In the genomic region with DNA sequence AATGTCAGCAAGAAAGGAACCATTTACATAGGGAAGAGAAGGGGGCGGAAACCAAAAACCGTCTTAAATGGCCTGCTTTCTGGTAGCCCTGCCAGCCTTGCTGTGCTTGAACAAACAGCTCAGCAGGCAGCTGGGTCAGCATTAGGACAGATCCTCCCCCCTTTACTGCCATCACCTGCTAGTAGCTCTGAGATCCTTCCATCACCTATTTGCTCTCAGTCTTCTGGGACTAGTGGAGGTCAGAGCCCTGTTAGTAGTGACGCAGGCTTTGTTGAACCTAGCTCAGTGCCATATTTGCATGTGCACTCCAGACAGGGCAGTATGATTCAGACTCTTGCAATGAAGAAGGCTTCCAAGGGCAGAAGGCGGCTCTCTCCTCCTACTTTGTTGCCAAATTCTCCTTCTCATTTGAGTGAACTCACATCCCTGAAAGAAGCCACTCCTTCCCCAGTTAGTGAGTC, we compare ENCODE assay signal across 11 mouse cellular contexts. TPM values are rescaled to one million over a fixed set of nuclear protein-coding genes. Genes with fewer than 3 reads are reported as not detected.
DNase-seq lines count a peak whose midpoint lies in the region; ATAC-seq and TF ChIP-seq lines count a peak whose summit lies in the region.
"Had no signal": no experiment of that assay in that cellular context is flagged by ENCODE, and none has a peak within 500 bp of the region (broad histone marks: within the 10 kb centered on the region; RNA-seq: fewer than 3 reads in every experiment).

No protein-coding gene starts in this region.

- 46% methylated on average over 4 of the region's 4 CpGs for WGBS in kidney, postnatal 0 days
- WGBS in neural tube, embryonic 11.5 days = 13% methylated on average over 4 of the region's 4 CpGs
- 48% methylated on average over 4 of the region's 4 CpGs for WGBS in kidney, embryonic 15.5 days

- H3K4me2 ChIP-seq in kidney, postnatal 0 days (ENCODE audit: low read length) = no peak overlapping the region
- no peak overlapping the region for H3K4me2 ChIP-seq in neural tube, embryonic 11.5 days (ENCODE audit: low read depth)
- H3K4me2 ChIP-seq in kidney, embryonic 15.5 days = no peak overlapping the region
- H3K4me2 ChIP-seq: lung, embryonic 14.5 days had no signal

- no peaks in the 10 kb centered on the region for H3K9me3 ChIP-seq in kidney, postnatal 0 days (replicated peaks; ENCODE audit: low read length)
- no peaks in the 10 kb centered on the region for H3K9me3 ChIP-seq in neural tube, embryonic 11.5 days (ENCODE audit: control insufficient read depth, low read length)
- no peaks in the 10 kb centered on the region for H3K9me3 ChIP-seq in kidney, embryonic 15.5 days (replicated peaks)

- H3K9ac ChIP-seq in kidney, postnatal 0 days (ENCODE audit: low read depth, low read length) = no peak overlapping the region
- H3K9ac ChIP-seq in neural tube, embryonic 11.5 days (ENCODE audit: low read length) = no peak overlapping the region
- H3K9ac ChIP-seq in kidney, embryonic 15.5 days = no peak overlapping the region
- H3K9ac ChIP-seq: lung, embryonic 14.5 days had no signal

- no peaks in the 10 kb centered on the region for H3K27me3 ChIP-seq in kidney, postnatal 0 days (ENCODE audit: insufficient read depth, low read length)
- H3K27me3 ChIP-seq in neural tube, embryonic 11.5 days (ENCODE audit: control insufficient read depth, insufficient read depth, low read length) = no peaks in the 10 kb centered on the region
- no peaks in the 10 kb centered on the region for H3K27me3 ChIP-seq in kidney, embryonic 15.5 days

- H3K4me3 ChIP-seq in kidney, postnatal 0 days (replicated peaks; ENCODE audit: low read depth, low read length) = no peak overlapping the region
- no peak overlapping the region for H3K4me3 ChIP-seq in neural tube, embryonic 11.5 days (ENCODE audit: low read depth, low read length)
- no peak overlapping the region for H3K4me3 ChIP-seq in kidney, embryonic 15.5 days (replicated peaks)
- H3K4me3 ChIP-seq: myocyte had no signal

- peak; percentile 69 for DNase-seq in kidney, postnatal 0 days (ENCODE audit: low spot score)
- DNase-seq in kidney, postnatal 25 days = no peak
- peak; percentile 68 for DNase-seq in adipocyte (ENCODE audit: low spot score)
- peak; percentile 57 for DNase-seq in embryo, embryonic 11 days
- DNase-seq in neural tube, embryonic 11.5 days (ENCODE audit: low spot score) = peak; percentile 63
- no peak for DNase-seq in c-Kit-positive CD71-positive TER-119-positive erythroid progenitor cells, embryonic 14.5 days (ENCODE audit: low spot score)
- no peak for DNase-seq in layer of hippocampus, postnatal 36 days
- DNase-seq: cerebellum, adult 9-11 months; lung, embryonic 14.5 days had no signal

- no peak; the same call in 1 of the 2 replicates for ATAC-seq in kidney, postnatal 0 days (replicated peaks; ENCODE audit: low FRiP score, low read depth)
- ATAC-seq in neural tube, embryonic 11.5 days (ENCODE audit: insufficient read depth, low FRiP score, low TSS enrichment) = peak; percentile 82
- no peak for ATAC-seq in kidney, embryonic 15.5 days (replicated peaks; ENCODE audit: low FRiP score)

- H3K4me1 ChIP-seq in kidney, postnatal 0 days (replicated peaks; ENCODE audit: insufficient read depth, low read length) = no peaks in the 10 kb centered on the region
- H3K4me1 ChIP-seq in neural tube, embryonic 11.5 days (ENCODE audit: control insufficient read depth, insufficient read depth, low read length) = peaks cover 3% of the 10 kb centered on the region; the same call in 1 of the 2 replicates
- H3K4me1 ChIP-seq in kidney, embryonic 15.5 days = no peaks in the 10 kb centered on the region

- peaks cover 40% of the 10 kb centered on the region for H3K36me3 ChIP-seq in kidney, postnatal 0 days (ENCODE audit: insufficient read depth, low read length)
- peaks cover 2% of the 10 kb centered on the region; the same call in 1 of the 2 replicates for H3K36me3 ChIP-seq in neural tube, embryonic 11.5 days (ENCODE audit: control insufficient read depth, insufficient read depth, low read length)
- peaks cover 69% of the 10 kb centered on the region for H3K36me3 ChIP-seq in kidney, embryonic 15.5 days

- no peak for TF ChIP-seq CTCF in kidney, postnatal 0 days (IDR thresholded peaks at IDR 0.05; ENCODE audit: low read depth)

- H3K27ac ChIP-seq in kidney, postnatal 0 days = no peak overlapping the region
- peak overlapping the region; percentile 61; the same call in 1 of the 2 replicates for H3K27ac ChIP-seq in neural tube, embryonic 11.5 days (ENCODE audit: low read depth, low read length)
- no peak overlapping the region for H3K27ac ChIP-seq in kidney, embryonic 15.5 days

RNA-seq across cellular contexts. Expression of gene Dap3, which starts 33.0 kb away (rescaled TPM):
- polyA plus RNA-seq in kidney, postnatal 0 days (2015; fragmentation: Nextera tagmentation; extraction: Ambion mirVana) = 150 and 151 TPM in 2 replicates
- polyA plus RNA-seq in neural tube, embryonic 11.5 days (2014; fragmentation: Nextera tagmentation; extraction: Ambion mirVana) = 165 and 168 TPM in 2 replicates
- 100 to 1,000 TPM; 112 to 118 TPM for total RNA-seq in layer of hippocampus, postnatal 36 days (2021)
- polyA plus RNA-seq in kidney, embryonic 15.5 days (2015; fragmentation: Nextera tagmentation; extraction: Ambion mirVana) = 160 and 164 TPM in 2 replicates

RNA-seq across cellular contexts. Expression of gene Ash1l, which starts 33.5 kb away (rescaled TPM):
- polyA plus RNA-seq in kidney, postnatal 0 days (2015; fragmentation: Nextera tagmentation; extraction: Ambion mirVana) = 13.0 and 14.2 TPM in 2 replicates
- polyA plus RNA-seq in neural tube, embryonic 11.5 days (2014; fragmentation: Nextera tagmentation; extraction: Ambion mirVana) = 12.3 and 13.8 TPM in 2 replicates
- total RNA-seq in layer of hippocampus, postnatal 36 days (2021) = 10 to 100 TPM; 83.5 to 90.8 TPM
- 19.4 and 22.3 TPM in 2 replicates for polyA plus RNA-seq in kidney, embryonic 15.5 days (2015; fragmentation: Nextera tagmentation; extraction: Ambion mirVana)

Comparison
In these comparisons a context has a peak if more than half of its experiments do, and no peak if none do; other contexts are left out.
1. DNase-seq: peak in kidney, postnatal 0 days (single experiment), adipocyte (single experiment), embryo, embryonic 11 days (single experiment) and neural tube, embryonic 11.5 days (single experiment); none in kidney, postnatal 25 days (0 of 2), c-Kit-positive CD71-positive TER-119-positive erythroid progenitor cells, embryonic 14.5 days (single experiment) and layer of hippocampus, postnatal 36 days (0 of 2).